Mouse (Mus musculus) adrenal gland, postnatal 0 days (tissue): ENCODE data around the gene Tpte. TPM values are rescaled to one million over a fixed set of nuclear protein-coding genes. Genes with fewer than 3 reads are reported as not detected.

Source experiments
- polyA plus RNA-seq: library from polyadenylated mRNA; unstranded; fragments of >200 nt; fragmentation: Nextera tagmentation; extraction: Ambion mirVana; gene quantifications from 2 replicates; pipeline ENCODE4 v1.2.1, GENCODE M21; 2015

Gene Tpte
- not detected in 2 replicates for polyA plus RNA-seq

DNA sequence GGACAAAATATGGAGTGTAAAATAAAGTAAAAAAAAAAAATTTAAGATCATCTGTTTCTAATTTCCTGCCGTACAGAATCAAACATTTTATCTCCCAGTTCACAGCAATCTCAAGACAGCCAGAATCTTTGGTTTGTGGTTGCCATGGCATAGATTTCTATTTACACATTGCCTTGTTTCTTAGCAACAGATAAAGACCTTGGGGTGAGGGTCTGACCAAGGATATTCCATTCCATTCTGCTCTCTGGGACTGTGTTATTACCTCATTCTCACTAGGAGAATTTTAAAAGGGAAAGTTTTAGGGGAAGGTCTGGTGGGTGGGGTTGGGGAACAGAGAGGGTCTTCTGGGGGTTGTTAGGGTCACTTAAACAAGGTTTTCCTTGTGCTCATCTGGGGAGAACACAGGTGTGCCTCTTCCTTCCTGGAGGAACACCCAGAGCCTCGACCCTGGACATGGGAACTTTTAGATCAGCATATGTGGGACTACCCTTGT is at the start of gene Tpte:
TSS of gene Tpte (plus strand) at position 443 of the 493 bp plus-strand sequence.

DNA sequence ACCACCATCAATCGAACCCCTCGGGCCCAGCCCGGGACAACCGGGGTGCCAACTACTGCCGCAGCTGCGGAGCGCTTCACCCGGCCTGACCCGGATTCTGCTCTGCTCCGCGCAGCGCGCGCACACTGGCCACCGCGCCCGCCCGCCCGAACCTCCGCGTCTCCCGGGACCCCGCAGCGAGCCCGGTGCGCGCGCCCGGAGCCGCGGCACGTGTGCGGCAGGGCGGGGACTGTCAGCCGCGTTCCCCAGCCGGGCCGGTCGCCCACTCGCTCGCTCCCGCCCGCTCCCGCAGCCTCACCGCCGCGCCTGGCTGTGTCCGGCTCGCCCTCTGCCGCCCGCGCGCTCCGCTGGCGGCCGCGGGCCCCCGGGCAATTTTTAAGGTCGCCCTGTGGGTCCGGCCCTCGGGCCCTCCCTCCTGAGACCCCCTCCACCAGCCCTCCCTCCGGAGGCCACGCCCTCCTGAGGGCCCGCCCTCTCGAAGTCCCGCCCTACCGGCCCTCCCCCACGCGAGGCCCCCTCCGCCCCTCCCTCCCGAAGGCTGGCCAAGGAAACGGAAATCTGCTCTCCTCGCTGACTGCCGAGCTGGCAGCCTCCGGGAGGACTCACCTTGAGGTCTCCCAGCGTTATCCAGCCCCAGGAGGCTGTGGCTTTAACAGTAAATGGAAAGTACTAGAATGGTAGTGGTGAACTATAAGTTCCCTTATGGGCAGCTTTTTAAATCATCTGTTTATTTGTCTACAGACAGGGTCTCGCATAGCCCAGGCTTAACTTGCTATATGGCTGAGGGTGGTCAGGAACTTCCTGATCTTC is 115.1 kb downstream of the Tpte start, which contains the start of gene Slc25a15:
TSS of gene Slc25a15 (minus strand) at position 456 of the 810 bp plus-strand sequence.

GRCm38 (mm10) chr8:22411282-22411702 is 128.1 kb downstream of the Tpte start, which contains the start of gene Mrps31:
TSS of gene Mrps31 (plus strand) at chr8:22411361.

Other genes with a start within 250 kb of the Tpte start
- gene Atp7b, start 223.1 kb upstream of the Tpte start, polyA plus RNA-seq: 0.41 and 0.84 TPM in 2 replicates
- gene Alg11, start 222.7 kb upstream of the Tpte start, polyA plus RNA-seq: 18.8 and 22.3 TPM in 2 replicates
- 2.0 and 4.7 TPM in 2 replicates for gene Nek5, start 158.4 kb upstream of the Tpte start, polyA plus RNA-seq
- 6.7 and 7.1 TPM in 2 replicates for gene Nek3, start 117.0 kb upstream of the Tpte start, polyA plus RNA-seq
- 20.2 and 21.0 TPM in 2 replicates for gene Ckap2, start 97.6 kb upstream of the Tpte start, polyA plus RNA-seq
- gene Vps36, start 90.6 kb upstream of the Tpte start, polyA plus RNA-seq: 21.7 and 26.4 TPM in 2 replicates
- 3.7 and 4.8 TPM in 2 replicates for gene Thsd1, start 56.1 kb upstream of the Tpte start, polyA plus RNA-seq
- 9.5 and 11.2 TPM in 2 replicates for gene Slc25a15, start 115.2 kb downstream of the Tpte start, polyA plus RNA-seq
- gene Mrps31, start 127.9 kb downstream of the Tpte start, polyA plus RNA-seq: 51.7 and 67.3 TPM in 2 replicates